Mouse (Mus musculus): ENCODE results near the gene Tbc1d9b.

DNA sequence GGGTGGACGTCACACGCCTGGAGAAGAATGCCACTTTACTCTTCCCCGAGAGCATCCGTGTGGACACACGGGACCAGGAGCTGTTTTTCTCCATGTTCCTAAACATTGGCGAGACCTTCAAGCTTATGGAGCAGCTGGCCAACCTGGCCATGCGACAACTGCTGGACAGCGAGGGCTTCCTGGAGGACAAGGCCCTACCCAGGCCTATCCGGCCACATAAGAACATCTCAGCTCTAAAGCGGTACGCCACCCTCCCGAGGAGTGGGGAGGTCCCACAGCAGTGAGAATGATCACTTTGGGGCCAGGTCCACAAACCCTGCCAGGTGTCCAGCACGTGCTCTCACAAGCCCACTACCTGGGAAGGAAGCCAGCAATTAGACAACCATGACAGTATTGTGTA, 14.9 kb downstream of the Tbc1d9b start:
- TF ChIP-seq CTCF (IDR thresholded peaks at IDR 0.05; ENCODE audit: low read depth) (no peak), EP300 (IDR thresholded peaks at IDR 0.05; ENCODE audit: low read depth) (no peak)

All from liver, postnatal 0 days (tissue).